Mouse (Mus musculus) adrenal gland (tissue): ENCODE results near the gene Tuba3a.

Experiments
- intact Hi-C: fragments of 180-260 bp; cut with DNase I; formaldehyde crosslinking; loops from one replicate; pipeline ENCODE4 v1.15.1; 2025
- microRNA-seq, 2 experiments: library from miRNA; unstranded; fragments of <30 nt; microRNA quantifications; one replicate each; pipeline ENCODE4; 2019

Tuba3a gene

GRCm38 (mm10) chr6:125232045-125232437 is 53.8 kb downstream of the Tuba3a start:
- intact Hi-C loops: no loop called here

GRCm38 (mm10) chr6:125231117-125232044 is 54.5 kb downstream of the Tuba3a start, which contains the start of gene Tapbpl:
TSS of gene Tapbpl (minus strand) at chr6:125231860.
- intact Hi-C loops: no loop called here

GRCm38 (mm10) chr6:125230571-125230970 is 55.3 kb downstream of the Tuba3a start:
- intact Hi-C loops: no loop called here

Small RNA genes lying within 50 kb of the gene (microRNA-seq; reads per million reads assigned to microRNA genes)
- 0 reads per million in 2 experiments for gene Mir8113
